Mouse (Mus musculus) heart, adult 2 months (tissue): ENCODE data around the gene Rabgef1.

Experiments
- CTCF ChIP-seq: fragments of 200-600 bp; IDR thresholded peaks from 2 replicates; pipeline ENCODE4 v1.8.1; 2022; ENCODE audit warnings: antibody characterized with exemption, mild to moderate bottlenecking, moderate library complexity
- EP300 ChIP-seq: fragments of 200-500 bp; IDR thresholded peaks from 2 replicates; pipeline ENCODE4 v1.6.1; 2011; ENCODE audit warnings: low read depth, low read length, control low read depth; ENCODE audit not compliant: insufficient read depth
- POLR2A ChIP-seq: fragments of 200-500 bp; IDR thresholded peaks from 2 replicates; pipeline ENCODE4 v1.6.1; 2011; ENCODE audit warnings: mild to moderate bottlenecking, low read depth, low read length, control low read depth; ENCODE audit not compliant: insufficient read depth

DNA sequence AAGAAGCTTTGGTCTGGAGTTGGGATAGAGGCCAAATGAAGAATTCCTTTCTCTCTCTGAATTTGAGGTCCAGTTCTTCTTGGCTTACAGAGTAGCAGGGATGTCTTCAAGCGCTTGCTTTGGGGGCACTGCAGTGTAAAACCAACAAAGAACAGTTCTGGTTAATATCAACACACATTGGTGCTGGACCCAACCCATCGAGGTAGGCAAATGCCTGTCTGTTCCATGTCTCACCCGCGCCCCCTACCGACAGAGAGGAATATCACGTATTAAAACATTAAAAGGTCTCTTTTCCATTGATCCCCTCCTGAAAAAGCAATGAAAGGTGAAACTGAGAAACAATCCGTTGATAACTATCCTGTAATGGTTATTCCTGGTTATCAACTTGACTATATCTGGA is 7.9 kb upstream of the Rabgef1 start:
- TF ChIP-seq CTCF (peak; percentile 92), EP300 (peak; percentile 62; the same call in 1 of the 2 replicates), POLR2A (no peak)
